Mouse (Mus musculus) forebrain, embryonic 11.5 days (tissue): ENCODE measurements around the gene Slc25a25. TPM values are rescaled to one million over a fixed set of nuclear protein-coding genes. Genes with fewer than 3 reads are reported as not detected.

Source experiments
- ATAC-seq: fragments of 200-750 bp; cut with Nextera tagmentation; replicated peaks from 2 replicates; pipeline ENCODE4 v1.8.0; 2017; ENCODE audit warnings: moderate TSS enrichment; ENCODE audit not compliant: low FRiP score
- DNase-seq: peaks from one replicate; pipeline ENCODE4 v3.0.0-alpha.2; 2017; ENCODE audit warnings: low spot score
- H3K27ac ChIP-seq: fragments of 300-500 bp; sonication (generic); 2 replicates; pipeline ENCODE4 v1.5.1; 2014; ENCODE audit warnings: low read depth, low read length
- H3K27me3 ChIP-seq: fragments of 300-500 bp; sonication (generic); 2 replicates; pipeline ENCODE4 v1.6.1; 2014; ENCODE audit warnings: mild to moderate bottlenecking, low read length, mixed read lengths; ENCODE audit not compliant: control insufficient read depth, insufficient read depth
- H3K36me3 ChIP-seq: fragments of 300-500 bp; sonication (generic); 2 replicates; pipeline ENCODE4 v1.6.1; 2014; ENCODE audit warnings: mild to moderate bottlenecking, low read length, moderate library complexity, mixed read lengths; ENCODE audit not compliant: control insufficient read depth, insufficient read depth
- H3K4me1 ChIP-seq: fragments of 300-500 bp; sonication (generic); replicated peaks from 2 replicates; pipeline ENCODE4 v1.6.1; 2014; ENCODE audit warnings: low read length, mixed read lengths; ENCODE audit not compliant: control insufficient read depth, insufficient read depth
- H3K4me2 ChIP-seq: fragments of 300-500 bp; sonication (generic); 2 replicates; pipeline ENCODE4 v1.6.1; 2014; ENCODE audit warnings: low read depth, mild to moderate bottlenecking, low read length, moderate library complexity, mixed read lengths; ENCODE audit not compliant: severe bottlenecking
- H3K4me3 ChIP-seq: fragments of 300-500 bp; sonication (generic); 2 replicates; pipeline ENCODE4 v1.5.1; 2014; ENCODE audit warnings: low read depth, low read length
- H3K9ac ChIP-seq: fragments of 300-500 bp; sonication (generic); 2 replicates; pipeline ENCODE4 v1.6.1; 2014; ENCODE audit warnings: low read length
- H3K9me3 ChIP-seq: fragments of 300-500 bp; sonication (generic); 2 replicates; pipeline ENCODE4 v1.6.1; 2016; ENCODE audit warnings: low read length, mixed read lengths; ENCODE audit not compliant: control insufficient read depth
- WGBS: fragments of 180-500 bp; shearing (Covaris S2); extraction: QIAGEN DNeasy Blood & Tissue Kit; methylation state at CpG from one replicate; pipeline ENCODE4 v1.1.7; 2014; 5-methylcytosine and 5-hydroxymethylcytosine counted together
- polyA plus RNA-seq: library from polyadenylated mRNA; unstranded; fragments of >200 nt; fragmentation: Nextera tagmentation; extraction: Ambion mirVana; gene quantifications from 2 replicates; pipeline ENCODE4 v1.2.1, GENCODE M21; 2014

Gene Slc25a25
- 25.9 and 26.6 TPM in 2 replicates for polyA plus RNA-seq

- Histone ChIP-seq H3K4me2 (peak within 1 kb of the TSS; percentile 86), H3K4me3 (peak within 1 kb of the TSS; percentile 77), H3K36me3 (no peaks in the 10 kb centered on the region), H3K27ac (peak within 1 kb of the TSS; percentile 96), H3K9ac (peak within 1 kb of the TSS; percentile 82), H3K9me3 (no peaks in the 10 kb centered on the region), H3K27me3 (no peaks in the 10 kb centered on the region), H3K4me1 (peaks cover 5% of the 10 kb centered on the region; the same call in 1 of the 2 replicates)
- peak; percentile 94 for ATAC-seq
- under 1% methylated on average over 98 of the region's 103 CpGs for WGBS
- DNase-seq = peak; percentile 98
Observed at GRCm38 (mm10) chr2:32450881-32451844, at the start of gene Slc25a25. Gene Slc25a25, minus strand, starts transcription at chr2:32451445.

GRCm38 (mm10) chr2:32500461-32500860 is 49.2 kb upstream of the Slc25a25 start:
- Histone ChIP-seq H3K4me1 (no peaks in the 10 kb centered on the region), H3K9me3 (no peaks in the 10 kb centered on the region; the same call in 1 of the 2 replicates), H3K27me3 (no peaks in the 10 kb centered on the region), H3K27ac (no peak overlapping the region), H3K36me3 (no peaks in the 10 kb centered on the region), H3K9ac (no peak overlapping the region), H3K4me2 (no peak overlapping the region), H3K4me3 (no peak overlapping the region)
- DNase-seq (no peak), ATAC-seq (no peak)
- 86% methylated on average over 5 of the region's 5 CpGs for WGBS

GRCm38 (mm10) chr2:32499365-32499764 is 48.1 kb upstream of the Slc25a25 start:
- no peaks in the 10 kb centered on the region for H3K27me3 ChIP-seq
- H3K4me3 ChIP-seq = no peak overlapping the region
- DNase-seq = no peak
- H3K27ac ChIP-seq = no peak overlapping the region
- 94% methylated on average over 4 of the region's 4 CpGs for WGBS
- no peak for ATAC-seq
- no peaks in the 10 kb centered on the region for H3K36me3 ChIP-seq
- H3K9ac ChIP-seq = no peak overlapping the region
- no peaks in the 10 kb centered on the region for H3K4me1 ChIP-seq
- H3K4me2 ChIP-seq = no peak overlapping the region
- H3K9me3 ChIP-seq = no peaks in the 10 kb centered on the region

- Histone ChIP-seq H3K9ac (no peak overlapping the region), H3K4me3 (no peak overlapping the region), H3K27ac (no peak overlapping the region), H3K4me2 (no peak overlapping the region), H3K4me1 (no peaks in the 10 kb centered on the region), H3K9me3 (no peaks in the 10 kb centered on the region), H3K36me3 (no peaks in the 10 kb centered on the region), H3K27me3 (no peaks in the 10 kb centered on the region)
- ATAC-seq (no peak), DNase-seq (no peak)
- WGBS = 74% methylated on average over 5 of the region's 5 CpGs
Observed at GRCm38 (mm10) chr2:32496190-32496589, 44.9 kb upstream of the Slc25a25 start.

- Histone ChIP-seq H3K4me2 (no peak overlapping the region), H3K4me3 (no peak overlapping the region), H3K27ac (no peak overlapping the region), H3K36me3 (no peaks in the 10 kb centered on the region), H3K9me3 (no peaks in the 10 kb centered on the region), H3K27me3 (no peaks in the 10 kb centered on the region), H3K4me1 (no peaks in the 10 kb centered on the region), H3K9ac (no peak overlapping the region)
- ATAC-seq = no peak
- no peak for DNase-seq
- 85% methylated on average over 20 of the region's 20 CpGs for WGBS
Observed at GRCm38 (mm10) chr2:32495185-32495726, 44.0 kb upstream of the Slc25a25 start.

GRCm38 (mm10) chr2:32494522-32494921 is 43.3 kb upstream of the Slc25a25 start:
- Histone ChIP-seq H3K36me3 (no peaks in the 10 kb centered on the region), H3K4me1 (no peaks in the 10 kb centered on the region), H3K9ac (no peak overlapping the region), H3K4me2 (no peak overlapping the region), H3K9me3 (no peaks in the 10 kb centered on the region), H3K27ac (no peak overlapping the region), H3K4me3 (no peak overlapping the region), H3K27me3 (no peaks in the 10 kb centered on the region)
- ATAC-seq = no peak
- DNase-seq = no peak
- 74% methylated on average over 2 of the region's 2 CpGs for WGBS

- H3K4me3 ChIP-seq = no peak overlapping the region
- 82% methylated on average over 12 of the region's 12 CpGs for WGBS
- no peak for ATAC-seq
Observed at GRCm38 (mm10) chr2:32493301-32493701, 42.1 kb upstream of the Slc25a25 start.

GRCm38 (mm10) chr2:32492661-32493060 is 41.4 kb upstream of the Slc25a25 start:
- H3K27me3 ChIP-seq = no peaks in the 10 kb centered on the region
- H3K9me3 ChIP-seq = no peaks in the 10 kb centered on the region
- DNase-seq (no peak), ATAC-seq (no peak)
- H3K4me2 ChIP-seq = no peak overlapping the region
- no peak overlapping the region for H3K9ac ChIP-seq
- H3K4me1 ChIP-seq = no peaks in the 10 kb centered on the region
- WGBS = 67% methylated on average over 2 of the region's 2 CpGs
- H3K36me3 ChIP-seq = no peaks in the 10 kb centered on the region
- H3K27ac ChIP-seq = no peak overlapping the region
- H3K4me3 ChIP-seq = no peak overlapping the region

More at GRCm38 (mm10) chr2:32493301-32493701, 42.1 kb upstream of the Slc25a25 start:
- Histone ChIP-seq H3K27me3 (no peaks in the 10 kb centered on the region), H3K9me3 (no peaks in the 10 kb centered on the region), H3K36me3 (no peaks in the 10 kb centered on the region), H3K27ac (no peak overlapping the region), H3K4me1 (no peaks in the 10 kb centered on the region), H3K9ac (no peak overlapping the region), H3K4me2 (no peak overlapping the region)
- no peak for DNase-seq
